Mouse (Mus musculus) adrenal gland, adult 18-20 months (tissue): ENCODE results near the gene Tmem262. TPM values are rescaled to one million over a fixed set of nuclear protein-coding genes. Genes with fewer than 3 reads are reported as not detected.

Experiments
- DNase-seq, 2 experiments: peaks; one replicate each; pipeline ENCODE4 v3.0.0; 2021 to 2022; ENCODE audit warnings: low spot score in 2 of 2
- total RNA-seq, 2 experiments: library from RNA; stranded (reverse); gene quantifications; 1 replicate in 1 of 2; 2 replicates in 1 of 2; pipeline ENCODE4 v1.2.3; 2021

Tmem262 gene
- total RNA-seq, 2 experiments from 2014 or later, result not detected

- peak in 1 of 2 experiments; percentile 18 for DNase-seq
Measured at GRCm38 (mm10) chr19:6058966-6059365, 20.9 kb upstream of the Tmem262 start.

GRCm38 (mm10) chr19:6061021-6061533, 18.8 kb upstream of the Tmem262 start, which contains the start of gene Znhit2:
Znhit2 (plus strand) TSS chr19:6061192.
- DNase-seq, result peak; percentile 86 to 87

- DNase-seq, result no peak
Measured at GRCm38 (mm10) chr19:6061641-6062302, 18.1 kb upstream of the Tmem262 start.

- DNase-seq, result no peak
Measured at GRCm38 (mm10) chr19:6062418-6062817, 17.4 kb upstream of the Tmem262 start.

GRCm38 (mm10) chr19:6063081-6063480, 16.8 kb upstream of the Tmem262 start:
- no peak for DNase-seq

GRCm38 (mm10) chr19:6066571-6066970, 13.3 kb upstream of the Tmem262 start:
- no peak for DNase-seq

- DNase-seq, result peak; percentile 75 to 82
Measured at GRCm38 (mm10) chr19:6067011-6067723, 12.7 kb upstream of the Tmem262 start.

- peak; percentile 84 to 85 for DNase-seq
Measured at GRCm38 (mm10) chr19:6067724-6068415, 12.0 kb upstream of the Tmem262 start, which contains the start of gene Tm7sf2. Tm7sf2 (minus strand) TSS chr19:6068373.

- DNase-seq, result no peak
Measured at GRCm38 (mm10) chr19:6068951-6069350, 10.9 kb upstream of the Tmem262 start.

GRCm38 (mm10) chr19:6069851-6070250, 10.0 kb upstream of the Tmem262 start:
- no peak for DNase-seq

- no peak for DNase-seq
Measured at GRCm38 (mm10) chr19:6070571-6071250, 9.1 kb upstream of the Tmem262 start.

- no peak for DNase-seq
Measured at GRCm38 (mm10) chr19:6071261-6071660, 8.6 kb upstream of the Tmem262 start.

GRCm38 (mm10) chr19:6073889-6074288, 5.9 kb upstream of the Tmem262 start:
- peak in 1 of 2 experiments; percentile 9 for DNase-seq

- DNase-seq, result peak; percentile 74 to 78
Measured at GRCm38 (mm10) chr19:6076564-6077393, 3.1 kb upstream of the Tmem262 start, which contains the start of gene Vps51. Vps51 (minus strand) TSS chr19:6077231.

- no peak for DNase-seq
Measured at GRCm38 (mm10) chr19:6082156-6082555, 2.3 kb downstream of the Tmem262 start, which contains the start of gene Gm28374. Gm28374 (minus strand) TSS chr19:6082256.

GRCm38 (mm10) chr19:6084478-6085248, 4.8 kb downstream of the Tmem262 start, which contains the start of the genes Zfpl1 and Cdca5:
Zfpl1 (minus strand) TSS chr19:6084956.
Cdca5 (plus strand) TSS chr19:6084983.
- DNase-seq, result peak; percentile 91 to 95

- DNase-seq, result peak in 1 of 2 experiments; percentile 22
Measured at GRCm38 (mm10) chr19:6085417-6085879, 5.6 kb downstream of the Tmem262 start.

- no peak for DNase-seq
Measured at GRCm38 (mm10) chr19:6088841-6089240, 9.0 kb downstream of the Tmem262 start.

- DNase-seq, result no peak
Measured at GRCm38 (mm10) chr19:6094119-6094518, 14.3 kb downstream of the Tmem262 start, which contains the start of gene AC131692.1. AC131692.1 (plus strand) TSS chr19:6094419.
